Mouse (Mus musculus) neural tube, embryonic 12.5 days (tissue): ENCODE measurements around the gene Prok2. TPM values are rescaled to one million over a fixed set of nuclear protein-coding genes. Genes with fewer than 3 reads are reported as not detected.

ENCODE experiments used
- ATAC-seq: fragments of 200-750 bp; cut with Nextera tagmentation; 2 replicates; pipeline ENCODE4 v1.8.0; 2017; ENCODE audit warnings: low read depth, mild to moderate bottlenecking, moderate TSS enrichment, moderate library complexity; ENCODE audit not compliant: low FRiP score
- H3K27ac ChIP-seq: fragments of 300-500 bp; sonication (generic); 2 replicates; pipeline ENCODE4 v1.5.1; 2016
- H3K27me3 ChIP-seq: fragments of 300-500 bp; sonication (generic); replicated peaks from 2 replicates; pipeline ENCODE4 v1.6.1; 2016; ENCODE audit warnings: mild to moderate bottlenecking
- H3K36me3 ChIP-seq: fragments of 300-500 bp; sonication (generic); 2 replicates; pipeline ENCODE4 v1.6.1; 2016; ENCODE audit warnings: mild to moderate bottlenecking
- H3K4me1 ChIP-seq: fragments of 300-500 bp; sonication (generic); 2 replicates; pipeline ENCODE4 v1.6.1; 2016
- H3K4me2 ChIP-seq: fragments of 300-500 bp; sonication (generic); replicated peaks from 2 replicates; pipeline ENCODE4 v1.6.1; 2016; ENCODE audit warnings: mild to moderate bottlenecking
- H3K4me3 ChIP-seq: fragments of 300-500 bp; sonication (generic); 2 replicates; pipeline ENCODE4 v1.5.1; 2016
- H3K9ac ChIP-seq: fragments of 300-500 bp; sonication (generic); 2 replicates; pipeline ENCODE4 v1.6.1; 2016; ENCODE audit warnings: mild to moderate bottlenecking
- H3K9me3 ChIP-seq: fragments of 300-500 bp; sonication (generic); 2 replicates; pipeline ENCODE4 v1.6.1; 2016; ENCODE audit warnings: mild to moderate bottlenecking
- WGBS: fragments of 180-500 bp; shearing (Covaris S2); methylation state at CpG from one replicate; pipeline ENCODE4 v1.1.7; 2016; 5-methylcytosine and 5-hydroxymethylcytosine counted together
- polyA plus RNA-seq: library from polyadenylated mRNA; unstranded; fragments of >200 nt; fragmentation: Nextera tagmentation; extraction: Ambion mirVana; gene quantifications from 2 replicates; pipeline ENCODE4 v1.2.1, GENCODE M21; 2016

Prok2 gene
- polyA plus RNA-seq, 1 experiment from 2014 or later, result not detected

DNA sequence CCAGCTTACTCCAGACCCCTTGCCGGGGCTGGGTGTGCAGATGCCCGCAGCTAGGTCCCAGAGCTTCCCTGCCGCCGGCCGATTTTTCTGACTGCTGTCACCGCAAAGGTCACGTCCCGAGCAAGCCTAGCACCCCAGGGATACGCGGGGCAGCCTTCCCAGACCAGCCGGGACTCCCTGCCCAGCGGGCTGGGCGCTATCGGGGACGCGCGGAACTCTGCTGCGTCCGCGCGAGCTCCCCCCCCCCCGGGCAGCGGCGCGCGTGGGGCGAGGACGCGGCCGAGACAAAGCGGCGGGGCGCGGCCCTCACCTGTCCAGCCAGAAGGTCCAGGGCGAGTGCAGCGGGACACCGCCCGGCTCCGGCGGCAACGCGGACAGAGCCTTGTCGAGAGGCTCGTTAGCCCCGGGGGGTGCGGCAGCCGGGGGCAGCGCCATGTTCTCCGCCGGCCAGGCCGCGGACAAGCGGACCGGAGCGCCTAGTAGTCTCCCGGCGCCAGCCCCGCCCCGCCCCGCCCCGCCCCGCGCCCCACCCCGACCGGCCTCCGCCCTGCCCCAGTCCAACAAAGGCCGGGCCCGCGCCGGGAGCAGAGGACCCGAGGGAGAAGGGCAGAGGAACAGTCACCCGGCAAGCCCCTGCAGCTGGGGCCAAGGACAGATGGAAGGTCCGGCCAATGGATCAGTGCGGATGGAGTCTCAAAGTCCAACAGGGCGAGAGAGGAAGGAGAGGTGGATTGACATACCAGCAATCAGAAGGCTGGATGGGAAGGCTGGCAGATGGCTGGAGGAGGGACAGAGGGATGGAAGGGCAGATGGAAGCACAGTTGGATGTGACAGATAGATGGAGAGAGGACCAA is 59.6 kb downstream of the Prok2 start, which contains the start of the genes Eif4e3 and Gm20696:
Gene Eif4e3, minus strand, starts transcription at position 454 of the 854 bp plus-strand sequence.
Gene Gm20696, minus strand, starts transcription at position 480 of the 854 bp plus-strand sequence.
- Histone ChIP-seq H3K4me2 (peak within 1 kb of the TSS; percentile 91), H3K4me3 (peak within 1 kb of the TSS; percentile 79), H3K27ac (peak within 1 kb of the TSS; percentile 42; the same call in 1 of the 2 replicates), H3K36me3 (no peaks in the 10 kb centered on the region), H3K9ac (peak within 1 kb of the TSS; percentile 84), H3K27me3 (no peaks in the 10 kb centered on the region), H3K4me1 (peaks cover 36% of the 10 kb centered on the region), H3K9me3 (no peaks in the 10 kb centered on the region)
- WGBS, result under 1% methylated on average over 70 of the region's 75 CpGs
- peak; percentile 52 for ATAC-seq

DNA sequence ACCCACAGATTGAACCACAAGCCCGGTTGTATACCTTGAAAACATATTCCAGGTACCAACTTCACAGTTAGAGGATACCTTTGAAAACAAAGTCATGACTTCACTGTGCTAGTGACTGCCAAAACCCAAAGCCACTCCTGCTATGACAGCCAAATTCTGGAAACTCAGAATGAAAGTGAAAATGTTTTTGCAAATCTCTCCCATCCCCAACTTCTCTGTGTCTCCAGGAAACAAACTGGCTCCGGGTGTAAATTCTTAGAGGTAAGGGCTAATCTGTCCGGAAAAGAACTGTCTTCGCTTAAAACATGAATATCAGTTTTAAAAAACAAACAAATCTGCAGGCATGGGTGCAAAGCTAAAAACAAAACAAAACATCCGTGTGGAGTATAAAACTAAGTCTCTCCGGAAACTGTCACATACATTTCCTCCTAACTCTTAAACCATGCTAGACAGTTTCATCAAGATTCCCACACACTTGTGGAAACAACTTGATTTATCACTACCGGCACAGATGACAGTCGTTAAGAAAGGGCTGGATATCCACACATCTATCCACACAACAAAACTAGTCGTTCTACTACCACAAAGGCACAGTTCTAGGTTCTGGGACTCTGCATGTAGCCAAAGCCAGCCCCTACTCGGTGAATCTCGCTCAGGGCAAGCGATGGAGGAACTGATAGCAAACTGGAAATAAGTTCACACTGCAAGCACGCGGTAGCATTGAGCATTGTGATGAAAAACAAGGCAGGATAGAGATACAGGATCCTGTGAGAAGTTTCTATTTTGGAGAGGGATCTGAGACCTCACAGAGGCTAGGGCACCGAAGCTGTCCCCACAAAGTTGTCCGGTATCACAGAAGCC is 60.5 kb downstream of the Prok2 start:
- peak overlapping the region; percentile 91 for H3K4me2 ChIP-seq
- 32% methylated on average over 16 of the region's 16 CpGs for WGBS
- no peak overlapping the region for H3K27ac ChIP-seq
- no peaks in the 10 kb centered on the region for H3K9me3 ChIP-seq
- no peak for ATAC-seq
- H3K4me1 ChIP-seq, result peaks cover 36% of the 10 kb centered on the region
- no peaks in the 10 kb centered on the region for H3K27me3 ChIP-seq
- peak overlapping the region; percentile 84 for H3K9ac ChIP-seq
- H3K36me3 ChIP-seq, result no peaks in the 10 kb centered on the region
- peak overlapping the region; percentile 79 for H3K4me3 ChIP-seq

DNA sequence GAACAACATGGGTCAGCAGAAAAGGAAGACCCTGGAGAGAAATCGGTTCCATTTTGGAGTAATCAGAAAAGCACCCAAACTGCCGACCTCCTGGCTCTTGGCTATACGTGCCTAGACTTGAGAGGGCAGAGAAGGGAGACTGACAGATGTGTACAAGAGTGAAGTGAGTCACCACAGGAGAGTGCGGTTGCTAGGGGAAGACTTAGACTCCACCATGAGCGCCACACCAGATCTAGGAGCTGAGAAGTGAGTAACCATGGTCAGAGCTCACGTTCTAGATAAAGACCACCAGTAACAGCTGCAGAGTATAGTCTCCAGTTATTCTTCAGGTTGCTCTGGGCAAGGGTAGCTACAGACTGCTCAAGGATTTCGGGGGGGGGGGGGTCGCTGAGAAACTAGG is 63.0 kb downstream of the Prok2 start:
- H3K9me3 ChIP-seq, result no peaks in the 10 kb centered on the region

More for the DNA sequence above, 63.0 kb downstream of the Prok2 start:
- WGBS, result 77% methylated on average over 8 of the region's 8 CpGs
- no peak overlapping the region for H3K27ac ChIP-seq
- no peak overlapping the region for H3K9ac ChIP-seq
- no peaks in the 10 kb centered on the region for H3K36me3 ChIP-seq
- H3K27me3 ChIP-seq, result no peaks in the 10 kb centered on the region
- H3K4me2 ChIP-seq, result no peak overlapping the region
- ATAC-seq, result no peak
- H3K4me1 ChIP-seq, result peaks cover 24% of the 10 kb centered on the region
- H3K4me3 ChIP-seq, result no peak overlapping the region

Other genes with a start within 250 kb of the Prok2 start
- gene Foxp1, start 203.7 kb downstream of the Prok2 start, polyA plus RNA-seq, result 82.2 and 91.8 TPM in 2 replicates
- 12.8 and 14.3 TPM in 2 replicates for gene Eif4e3, start 59.6 kb downstream of the Prok2 start, polyA plus RNA-seq
- gene Gm20696, start 59.6 kb downstream of the Prok2 start, polyA plus RNA-seq, result 3.2 and 4.8 TPM in 2 replicates
- gene Gpr27, start 33.7 kb downstream of the Prok2 start, polyA plus RNA-seq, result 8.3 and 10.4 TPM in 2 replicates